Mouse (Mus musculus) R1 (cell line): Measurements from ENCODE around the gene Fuca2.
"Not testable (repeated sequence)": the region's sequence is repeated elsewhere in the genome, so short reads cannot be mapped to it uniquely, and the experiment has no call there.

ENCODE experiments used
- DNase-seq: peaks from one replicate; pipeline ENCODE4 v3.0.0-alpha.2; 2018; ENCODE audit warnings: low read depth, low spot score

Fuca2 gene

DNA sequence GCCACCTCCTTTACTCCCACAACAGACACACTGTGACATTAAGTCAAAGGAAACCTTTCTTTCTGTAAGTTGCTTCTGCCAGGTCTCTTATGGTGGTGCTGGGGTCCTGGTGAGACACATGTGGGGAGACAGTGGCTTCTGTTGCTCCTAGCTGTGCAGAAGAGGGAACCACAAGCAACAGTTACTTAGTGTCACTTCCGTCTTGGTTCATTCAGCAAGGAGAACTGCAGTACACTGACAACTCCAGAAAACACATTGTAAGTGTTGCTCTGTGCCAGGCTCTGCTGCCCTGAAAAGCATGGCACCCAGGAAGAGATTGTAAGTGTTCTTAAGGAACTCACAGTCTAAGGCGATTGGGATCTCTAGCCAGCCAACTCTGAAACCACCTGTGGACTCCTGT lies at the start of gene Fuca2:
TSS of gene Fuca2 (plus strand) at position 210 of the 400 bp plus-strand sequence.
- DNase-seq: no peak

DNA sequence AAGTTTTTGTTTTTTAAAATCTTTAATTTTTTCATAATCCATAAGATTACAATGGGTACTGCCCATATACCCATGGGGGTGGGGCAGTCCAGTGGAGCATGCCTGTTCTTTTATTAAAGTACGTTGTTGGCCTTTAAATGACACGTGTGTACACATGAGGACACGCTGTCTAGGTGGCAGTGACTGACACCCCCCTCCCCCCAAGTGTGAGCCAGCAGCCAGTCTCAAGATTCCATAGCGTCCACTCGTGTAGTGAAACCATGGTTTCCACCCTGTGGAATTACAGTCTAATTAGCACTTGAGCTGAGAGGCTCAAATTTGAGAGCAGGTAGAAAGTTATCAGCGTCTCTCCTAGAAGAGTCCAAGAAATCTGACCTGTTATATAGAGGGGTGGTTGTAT lies 47.7 kb upstream of the Fuca2 start:
- DNase-seq: no peak

DNA sequence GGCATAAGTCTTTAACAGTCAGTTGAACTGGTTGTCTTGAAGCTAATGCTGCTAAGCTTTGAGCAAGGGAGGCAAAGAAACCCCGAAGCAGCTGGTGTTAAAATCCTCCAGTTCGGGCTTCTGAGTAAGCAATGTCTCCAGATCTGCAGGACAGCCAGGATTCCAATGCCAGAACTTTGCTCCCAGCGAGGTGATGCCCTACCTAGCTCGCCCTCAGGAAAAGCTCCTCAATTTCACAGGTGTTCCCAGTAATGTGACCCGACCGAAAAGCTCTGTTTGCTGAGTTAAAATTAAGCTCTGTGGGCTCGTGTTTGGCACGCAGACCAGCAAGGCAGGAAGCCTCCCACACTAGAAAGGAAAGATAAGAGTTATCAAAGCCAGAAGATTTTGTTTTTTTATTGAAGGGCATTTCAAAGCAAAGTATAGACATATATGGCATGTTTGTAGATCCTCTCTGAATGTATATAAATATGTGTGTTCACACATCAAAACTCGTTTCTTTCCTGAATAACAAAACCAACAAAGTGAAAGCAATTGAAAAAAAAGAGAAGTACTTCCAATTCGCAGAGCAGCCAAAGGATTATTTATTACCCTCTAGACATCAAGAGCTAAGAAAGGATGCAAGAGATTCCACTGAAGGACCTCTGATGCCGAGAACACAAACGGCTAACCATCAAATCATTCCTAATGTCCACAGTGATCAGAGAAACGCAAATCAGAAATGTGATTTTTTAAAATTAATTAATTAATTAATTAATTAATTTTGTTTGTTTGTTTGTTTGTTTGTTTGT lies 45.9 kb upstream of the Fuca2 start:
- no peak for DNase-seq

DNA sequence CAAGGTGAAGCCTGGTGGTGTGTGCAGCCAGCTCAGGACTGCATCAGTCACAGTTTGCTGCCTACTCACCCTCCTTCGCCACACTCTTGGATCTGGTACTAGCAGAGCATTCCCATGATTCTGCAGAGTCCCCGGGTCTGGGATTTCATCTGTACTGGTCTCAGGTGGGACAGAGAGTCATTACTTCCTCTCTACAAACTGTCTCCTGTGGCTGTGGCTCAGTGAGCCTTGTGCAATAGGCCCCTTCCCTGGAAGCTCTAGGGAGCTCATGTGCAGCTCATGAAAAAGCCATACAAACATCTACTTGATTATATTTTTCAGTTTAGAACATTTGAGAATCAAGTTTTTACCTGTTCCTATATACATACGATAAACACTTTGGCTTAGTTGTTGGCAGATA lies 35.0 kb upstream of the Fuca2 start:
- not testable (repeated sequence) for DNase-seq

- no peak for DNase-seq
Measured at GRCm38 (mm10) chr10:13466925-13467324, 32.4 kb upstream of the Fuca2 start.

- not testable (repeated sequence) for DNase-seq
Measured at GRCm38 (mm10) chr10:13468025-13468529, 31.3 kb upstream of the Fuca2 start.

DNA sequence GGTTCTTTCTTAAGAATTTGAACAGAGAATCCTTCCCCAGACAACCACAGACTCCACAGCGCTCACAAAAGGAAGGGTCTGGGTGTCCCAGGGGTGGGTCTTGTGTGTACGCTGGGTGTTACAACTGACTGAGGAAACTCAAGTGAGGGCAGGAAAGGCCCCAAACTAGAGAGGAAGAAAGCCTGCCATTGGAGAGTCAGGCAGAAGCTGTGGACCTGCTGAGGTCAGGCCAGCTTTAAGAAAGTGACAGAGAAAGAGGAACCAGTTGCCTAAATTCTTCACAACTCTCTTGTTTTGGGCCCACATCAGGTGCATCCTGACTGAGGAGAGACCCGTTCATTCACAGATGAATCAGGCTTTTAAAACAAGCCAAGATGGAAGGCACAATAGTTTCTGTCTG lies 29.1 kb upstream of the Fuca2 start:
- no peak for DNase-seq

- peak; percentile 14 for DNase-seq
Measured at GRCm38 (mm10) chr10:13473287-13473832, 26.0 kb upstream of the Fuca2 start.

- DNase-seq: no peak
Measured at GRCm38 (mm10) chr10:13473833-13474567, 25.3 kb upstream of the Fuca2 start, which contains the start of gene Phactr2. TSS of gene Phactr2 (minus strand) at chr10:13474412.

DNA sequence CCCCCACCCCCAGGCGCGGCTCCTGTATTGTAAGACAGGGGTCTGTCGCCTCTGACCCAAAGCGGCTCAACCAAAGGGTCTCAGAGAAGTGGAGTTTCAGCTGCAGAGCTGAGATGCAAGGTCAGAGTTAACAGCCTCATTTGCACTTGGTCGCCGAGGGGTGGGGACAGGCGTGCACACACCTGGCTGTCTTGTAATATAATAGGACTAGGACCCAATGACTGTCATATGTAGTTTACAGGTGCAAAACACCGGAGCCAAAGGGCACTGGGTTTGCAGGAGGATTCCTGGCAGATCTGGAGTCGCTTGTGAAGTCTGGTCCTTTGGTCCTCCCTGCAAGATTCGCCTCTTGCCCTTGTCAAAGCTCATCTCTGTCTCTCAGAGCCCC lies 24.8 kb upstream of the Fuca2 start:
- peak; percentile 43 for DNase-seq

- peak; percentile 23 for DNase-seq
Measured at GRCm38 (mm10) chr10:13475121-13475520, 24.2 kb upstream of the Fuca2 start.

- DNase-seq: no peak
Measured at GRCm38 (mm10) chr10:13479341-13479740, 20.0 kb upstream of the Fuca2 start.

- no peak for DNase-seq
Measured at GRCm38 (mm10) chr10:13485958-13486357, 13.4 kb upstream of the Fuca2 start.

GRCm38 (mm10) chr10:13489671-13490070 lies 9.7 kb upstream of the Fuca2 start:
- DNase-seq: no peak

DNA sequence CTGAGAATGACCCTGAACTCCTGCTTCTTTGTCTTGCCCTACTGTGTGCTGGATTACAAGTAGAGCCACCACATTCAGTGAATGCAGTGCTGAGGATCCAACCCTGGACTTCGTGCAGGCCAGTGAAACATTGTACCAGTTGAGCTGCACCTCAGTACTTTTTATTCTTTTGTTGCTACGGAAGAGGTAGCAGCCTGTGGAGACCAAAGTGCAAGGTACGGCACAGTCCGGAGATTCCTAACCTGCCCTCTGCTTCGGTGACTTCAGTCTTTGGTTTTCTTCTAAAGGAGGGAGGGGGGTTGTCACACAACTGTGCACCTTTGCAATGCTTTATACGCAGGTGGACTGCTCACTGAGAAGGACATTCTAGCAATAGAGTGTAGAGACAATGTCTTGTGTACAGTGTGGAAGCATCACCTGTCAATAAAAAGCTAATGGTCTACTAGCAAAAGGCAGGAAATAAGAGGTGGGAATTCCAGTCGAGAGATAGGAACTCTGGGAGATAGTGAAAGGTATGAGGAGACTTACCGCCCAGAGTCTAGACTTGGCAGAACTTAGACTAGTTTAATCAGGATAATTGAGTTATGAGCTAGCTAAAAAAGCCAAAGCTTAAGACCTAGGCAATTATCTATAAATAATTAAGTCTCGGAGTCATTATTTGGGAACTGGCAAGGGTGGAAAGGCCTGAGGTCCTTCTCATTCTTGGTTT lies 5.2 kb upstream of the Fuca2 start:
- no peak for DNase-seq

DNA sequence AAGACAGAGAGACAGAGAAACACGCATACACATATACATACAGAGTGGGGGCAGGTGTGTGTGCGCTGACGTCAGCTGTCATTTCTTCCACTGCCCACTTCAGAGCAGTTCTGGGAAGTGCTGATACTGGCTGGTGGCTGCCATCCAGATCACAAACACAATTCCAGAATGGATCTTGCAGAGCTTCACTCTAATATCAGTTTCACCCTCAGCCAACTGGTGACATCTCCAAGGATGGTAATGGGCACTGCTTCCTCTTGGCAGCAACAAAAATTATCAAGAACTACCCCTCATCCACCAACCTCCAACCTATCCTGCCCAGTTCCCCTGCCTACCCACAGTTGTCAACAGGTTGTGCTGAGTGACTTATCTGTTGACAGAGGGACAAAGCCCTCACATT lies 3.0 kb upstream of the Fuca2 start:
- DNase-seq: no peak

- no peak for DNase-seq
Measured at GRCm38 (mm10) chr10:13500473-13500872, 1.1 kb downstream of the Fuca2 start.

GRCm38 (mm10) chr10:13500938-13501496 lies 1.7 kb downstream of the Fuca2 start:
- peak; percentile 88 for DNase-seq

GRCm38 (mm10) chr10:13501533-13501932 lies 2.2 kb downstream of the Fuca2 start:
- not testable (repeated sequence) for DNase-seq

DNA sequence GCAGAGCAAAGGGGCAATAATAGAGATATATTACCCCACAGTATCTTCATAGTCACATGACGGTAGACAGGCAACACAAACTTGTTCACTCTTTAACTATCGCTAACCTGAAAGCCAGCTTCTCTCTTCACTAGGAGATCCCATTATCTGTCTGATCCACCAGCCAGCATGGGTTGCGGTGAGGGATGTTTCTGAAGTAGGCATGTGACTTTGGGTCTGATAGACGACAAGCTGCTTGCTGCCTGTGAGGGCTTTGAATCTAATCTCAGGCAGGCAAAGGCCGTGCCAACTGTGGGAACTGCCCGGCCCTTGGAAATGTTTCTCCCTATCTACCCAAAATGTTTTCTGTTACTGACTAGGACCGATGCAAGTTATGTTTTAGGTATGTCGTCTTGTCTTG lies 3.0 kb downstream of the Fuca2 start:
- DNase-seq: no peak

DNA sequence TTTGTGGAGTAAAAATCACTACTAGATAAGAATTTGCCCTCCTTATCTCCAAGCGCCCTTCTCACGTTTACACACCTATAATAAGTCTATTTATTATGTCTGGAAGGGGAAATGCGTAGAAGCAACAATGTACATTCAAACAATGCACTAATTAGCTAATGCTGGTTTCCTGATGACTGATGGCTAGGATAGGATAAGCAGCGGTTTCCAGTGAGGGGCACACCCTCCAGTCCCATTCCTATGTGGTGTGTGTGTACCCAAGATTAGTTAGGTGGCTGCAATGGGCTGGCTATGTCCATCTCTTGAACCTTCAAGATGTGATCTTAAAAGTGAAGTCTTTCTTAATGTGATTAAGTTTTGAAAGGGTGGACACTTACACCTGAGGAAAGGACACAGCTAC lies 22.5 kb downstream of the Fuca2 start:
- DNase-seq: no peak
